Mouse (Mus musculus): ENCODE data around the gene Cldn34b4.

The Cldn34b4 gene

GRCm38 (mm10) chrX:76393050-76393449, at the start of gene Cldn34b4:
Gene Cldn34b4, plus strand, starts transcription at chrX:76393350.
- DNase-seq, result no peak
